Mouse (Mus musculus) layer of hippocampus, adult 6 months (tissue): ENCODE measurements around the gene Abca15. TPM values are rescaled to one million over a fixed set of nuclear protein-coding genes. Genes with fewer than 3 reads are reported as not detected.

ENCODE experiments used
- long read RNA-seq, 2 experiments: library from polyadenylated mRNA; unstranded; transcript quantifications; one replicate each; pipeline ENCODE4 v2.0.0; 2019 to 2020
- polyA plus RNA-seq: library from polyadenylated mRNA; unstranded; fragments of <200 nt; fragmentation: Nextera tagmentation; gene quantifications from 2 replicates; pipeline ENCODE4 v1.2.3, GENCODE M21; 2021

The Abca15 gene
- polyA plus RNA-seq: not detected in 2 replicates
- long read RNA-seq, experiment 1: 0 reads
- long read RNA-seq, experiment 2: 0 reads

DNA sequence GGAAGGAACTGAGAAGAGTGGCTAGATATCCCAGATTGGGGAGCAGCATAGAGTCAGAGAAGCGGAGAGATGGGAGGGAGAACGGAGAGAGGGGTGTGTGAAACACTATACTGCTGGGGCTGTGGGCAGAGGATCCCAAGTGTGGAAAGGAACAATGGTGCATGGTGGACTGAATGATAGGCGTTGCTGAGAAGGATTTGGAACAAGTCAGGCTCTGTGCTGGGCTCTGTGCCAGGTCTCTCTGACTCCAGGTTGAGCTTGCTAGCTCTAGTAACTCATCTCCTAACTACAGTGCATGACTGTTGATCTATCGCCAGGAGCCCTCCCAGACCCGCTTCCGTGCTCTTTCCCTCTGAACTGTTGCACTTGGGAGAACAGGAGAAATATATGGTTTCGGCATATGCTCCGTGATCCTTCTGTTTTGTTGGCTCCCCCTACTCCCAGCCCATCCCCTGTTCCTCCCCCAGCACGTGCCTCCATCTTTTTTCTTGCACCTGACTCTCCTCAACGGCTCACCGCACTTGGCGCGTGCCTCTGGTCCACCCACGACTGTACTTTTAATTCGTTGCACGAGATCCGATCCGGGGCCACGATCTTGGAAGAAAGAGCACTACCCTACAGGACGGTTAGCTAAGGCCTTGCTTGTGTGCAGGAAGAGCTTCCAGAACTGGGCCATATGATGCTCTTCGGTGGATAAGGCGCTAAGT is at the start of gene Abca15:
TSS of gene Abca15 (plus strand) at position 584 of the 707 bp plus-strand sequence.

DNA sequence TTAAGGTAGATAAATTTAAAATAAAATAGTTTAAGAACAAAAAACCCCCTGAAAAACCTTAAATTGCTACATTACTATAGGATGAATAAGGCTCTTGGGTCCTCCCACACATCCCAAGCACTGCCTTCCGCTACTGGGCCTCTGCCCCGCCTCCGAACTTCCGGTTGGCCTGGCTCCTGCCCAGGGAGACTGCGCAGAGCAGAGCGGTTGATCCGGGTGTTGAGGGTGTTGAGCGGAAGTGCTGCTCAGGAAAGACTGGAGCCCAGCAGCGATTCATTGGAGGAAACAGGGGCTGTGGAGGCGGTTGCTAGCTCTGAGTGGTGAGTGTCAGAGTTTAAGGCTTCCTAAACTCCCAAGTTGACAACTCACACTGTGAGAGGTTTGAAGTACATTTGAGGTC is 81.0 kb downstream of the Abca15 start, which contains the start of gene Abca16:
TSS of gene Abca16 (plus strand) at position 201 of the 400 bp plus-strand sequence.

Other genes starting within 250 kb of the Abca15 start
- 0.30 and 0.43 TPM in 2 replicates for gene Dnah3, start 233.4 kb upstream of the Abca15 start, polyA plus RNA-seq
- gene Tmem159, start 226.3 kb upstream of the Abca15 start, polyA plus RNA-seq: 25.5 and 37.3 TPM in 2 replicates
- not detected in 2 replicates for gene Zp2, start 183.4 kb upstream of the Abca15 start, polyA plus RNA-seq
- gene Anks4b, start 154.8 kb upstream of the Abca15 start, polyA plus RNA-seq: 0.04 and 0.10 TPM in 2 replicates
- gene Crym, start 126.6 kb upstream of the Abca15 start, polyA plus RNA-seq: 218 and 220 TPM in 2 replicates
- gene Abca14, start 124.7 kb upstream of the Abca15 start, polyA plus RNA-seq: not detected in 2 replicates
- gene Abca16, start 81.0 kb downstream of the Abca15 start, polyA plus RNA-seq: not detected in 2 replicates